Mouse (Mus musculus): ENCODE measurements around the gene Agr3. TPM values are rescaled to one million over a fixed set of nuclear protein-coding genes. Genes with fewer than 3 reads are reported as not detected.
A peak's percentile ranks its signal among the peaks of the same experiment; 100 is the strongest.

Agr3 gene
- polyA plus RNA-seq (2016; fragmentation: Nextera tagmentation; extraction: Ambion mirVana) = not detected in 2 replicates

GRCm38 (mm10) chr12:35925402-35925801 is at the start of gene Agr3:
TSS of gene Agr3 (plus strand) at chr12:35925620.
- no peak within 1 kb of the TSS for H3K27ac ChIP-seq
- 92% methylated on average over 9 of the region's 9 CpGs for WGBS
- H3K4me3 ChIP-seq = no peak within 1 kb of the TSS

GRCm38 (mm10) chr12:35884892-35885558 is 40.4 kb upstream of the Agr3 start:
- Histone ChIP-seq H3K27ac (no peak overlapping the region), H3K36me3 (replicated peaks) (no peaks in the 10 kb centered on the region), H3K4me1 (no peaks in the 10 kb centered on the region), H3K9me3 (no peaks in the 10 kb centered on the region), H3K4me3 (no peak overlapping the region), H3K27me3 (ENCODE audit: poor library complexity, severe bottlenecking) (no peaks in the 10 kb centered on the region)
- 55% methylated on average over 9 of the region's 9 CpGs for WGBS
- no peak for DNase-seq (ENCODE audit: extremely low spot score, low spot score)

More at GRCm38 (mm10) chr12:35925402-35925801, at the start of gene Agr3:
- no peaks in the 10 kb centered on the region for H3K27me3 ChIP-seq (ENCODE audit: poor library complexity, severe bottlenecking)
- H3K4me1 ChIP-seq = no peaks in the 10 kb centered on the region
- DNase-seq (ENCODE audit: extremely low spot score, low spot score) = no peak
- no peaks in the 10 kb centered on the region for H3K9me3 ChIP-seq
- no peaks in the 10 kb centered on the region for H3K36me3 ChIP-seq (replicated peaks)

- Histone ChIP-seq H3K4me1 (peaks cover 15% of the 10 kb centered on the region), H3K27me3 (ENCODE audit: poor library complexity, severe bottlenecking) (no peaks in the 10 kb centered on the region), H3K27ac (no peak overlapping the region), H3K4me3 (no peak overlapping the region), H3K9me3 (no peaks in the 10 kb centered on the region), H3K36me3 (replicated peaks) (no peaks in the 10 kb centered on the region)
- 80% methylated on average over 2 of the region's 2 CpGs for WGBS
- DNase-seq (ENCODE audit: extremely low spot score, low spot score) = no peak
These were observed 36.0 kb upstream of the Agr3 start for GRCm38 (mm10) chr12:35889383-35889782.

GRCm38 (mm10) chr12:35890756-35891155 is 34.7 kb upstream of the Agr3 start:
- H3K27ac ChIP-seq = 0 out of 2 replicates have a peak overlapping the region, but pooled peaks have one; percentile 33

GRCm38 (mm10) chr12:35894304-35894900 is 31.0 kb upstream of the Agr3 start:
- Histone ChIP-seq H3K4me3 (no peak overlapping the region), H3K4me1 (peaks cover 45% of the 10 kb centered on the region)

More at GRCm38 (mm10) chr12:35890756-35891155, 34.7 kb upstream of the Agr3 start:
- Histone ChIP-seq H3K27me3 (ENCODE audit: poor library complexity, severe bottlenecking) (no peaks in the 10 kb centered on the region), H3K9me3 (no peaks in the 10 kb centered on the region), H3K36me3 (replicated peaks) (no peaks in the 10 kb centered on the region), H3K4me3 (no peak overlapping the region), H3K4me1 (peaks cover 29% of the 10 kb centered on the region)
- no peak for DNase-seq (ENCODE audit: extremely low spot score, low spot score)
- WGBS = 75% methylated on average over 2 of the region's 2 CpGs

GRCm38 (mm10) chr12:35895875-35896763 is 29.3 kb upstream of the Agr3 start:
- WGBS = 25% methylated on average over 20 of the region's 20 CpGs
- no peaks in the 10 kb centered on the region for H3K27me3 ChIP-seq (ENCODE audit: poor library complexity, severe bottlenecking)
- H3K27ac ChIP-seq = peak overlapping the region; percentile 75

More at GRCm38 (mm10) chr12:35894304-35894900, 31.0 kb upstream of the Agr3 start:
- peak overlapping the region; percentile 81 for H3K27ac ChIP-seq
- H3K27me3 ChIP-seq (ENCODE audit: poor library complexity, severe bottlenecking) = no peaks in the 10 kb centered on the region
- WGBS = 10% methylated on average over 6 of the region's 6 CpGs
- DNase-seq (ENCODE audit: extremely low spot score, low spot score) = peak; percentile 81
- no peaks in the 10 kb centered on the region for H3K36me3 ChIP-seq (replicated peaks)
- no peaks in the 10 kb centered on the region for H3K9me3 ChIP-seq

GRCm38 (mm10) chr12:35896764-35897282 is 28.6 kb upstream of the Agr3 start:
- WGBS = 11% methylated on average over 4 of the region's 4 CpGs
- Histone ChIP-seq H3K9me3 (no peaks in the 10 kb centered on the region), H3K27ac (peak overlapping the region; percentile 75), H3K36me3 (replicated peaks) (no peaks in the 10 kb centered on the region), H3K27me3 (ENCODE audit: poor library complexity, severe bottlenecking) (no peaks in the 10 kb centered on the region), H3K4me1 (peaks cover 45% of the 10 kb centered on the region), H3K4me3 (peak overlapping the region; percentile 44)
- DNase-seq (ENCODE audit: extremely low spot score, low spot score) = no peak

More at GRCm38 (mm10) chr12:35895875-35896763, 29.3 kb upstream of the Agr3 start:
- no peaks in the 10 kb centered on the region for H3K36me3 ChIP-seq (replicated peaks)
- H3K4me1 ChIP-seq = peaks cover 45% of the 10 kb centered on the region
- DNase-seq (ENCODE audit: extremely low spot score, low spot score) = peak; percentile 55
- peak overlapping the region; percentile 44 for H3K4me3 ChIP-seq
- H3K9me3 ChIP-seq = no peaks in the 10 kb centered on the region

GRCm38 (mm10) chr12:35910632-35911031 is 14.8 kb upstream of the Agr3 start:
- no peaks in the 10 kb centered on the region for H3K9me3 ChIP-seq
- no peak overlapping the region for H3K27ac ChIP-seq
- 84% methylated on average over 1 of the region's 1 CpGs for WGBS
- no peaks in the 10 kb centered on the region for H3K27me3 ChIP-seq (ENCODE audit: poor library complexity, severe bottlenecking)
- H3K36me3 ChIP-seq (replicated peaks) = no peaks in the 10 kb centered on the region
- H3K4me3 ChIP-seq = no peak overlapping the region
- H3K4me1 ChIP-seq = no peaks in the 10 kb centered on the region
- no peak for DNase-seq (ENCODE audit: extremely low spot score, low spot score)

GRCm38 (mm10) chr12:35915813-35916212 is 9.6 kb upstream of the Agr3 start:
- DNase-seq (ENCODE audit: extremely low spot score, low spot score) = no peak
- Histone ChIP-seq H3K36me3 (replicated peaks) (no peaks in the 10 kb centered on the region), H3K27ac (no peak overlapping the region)

GRCm38 (mm10) chr12:35916467-35916866 is 9.0 kb upstream of the Agr3 start:
- no peak overlapping the region for H3K4me3 ChIP-seq
- WGBS = 36% methylated on average over 1 of the region's 1 CpGs
- no peak for DNase-seq (ENCODE audit: extremely low spot score, low spot score)
- 0 out of 2 replicates have a peak, but pooled peaks cover 5% of the 10 kb centered on the region for H3K4me1 ChIP-seq
- no peaks in the 10 kb centered on the region for H3K27me3 ChIP-seq (ENCODE audit: poor library complexity, severe bottlenecking)
- H3K36me3 ChIP-seq (replicated peaks) = no peaks in the 10 kb centered on the region
- H3K27ac ChIP-seq = no peak overlapping the region
- H3K9me3 ChIP-seq = no peaks in the 10 kb centered on the region

More at GRCm38 (mm10) chr12:35915813-35916212, 9.6 kb upstream of the Agr3 start:
- Histone ChIP-seq H3K9me3 (no peaks in the 10 kb centered on the region), H3K4me3 (no peak overlapping the region), H3K4me1 (0 out of 2 replicates have a peak, but pooled peaks cover 5% of the 10 kb centered on the region), H3K27me3 (ENCODE audit: poor library complexity, severe bottlenecking) (no peaks in the 10 kb centered on the region)

GRCm38 (mm10) chr12:35918031-35918430 is 7.4 kb upstream of the Agr3 start:
- 0 out of 2 replicates have a peak, but pooled peaks cover 5% of the 10 kb centered on the region for H3K4me1 ChIP-seq
- H3K27me3 ChIP-seq (ENCODE audit: poor library complexity, severe bottlenecking) = no peaks in the 10 kb centered on the region
- H3K9me3 ChIP-seq = no peaks in the 10 kb centered on the region
- no peak for DNase-seq (ENCODE audit: extremely low spot score, low spot score)
- no peaks in the 10 kb centered on the region for H3K36me3 ChIP-seq (replicated peaks)
- WGBS = 79% methylated on average over 1 of the region's 1 CpGs
- H3K4me3 ChIP-seq = no peak overlapping the region
- no peak overlapping the region for H3K27ac ChIP-seq

GRCm38 (mm10) chr12:35927804-35928203 is 2.4 kb downstream of the Agr3 start:
- DNase-seq (ENCODE audit: extremely low spot score, low spot score) = no peak
- H3K27ac ChIP-seq = no peak overlapping the region
- no peaks in the 10 kb centered on the region for H3K27me3 ChIP-seq (ENCODE audit: poor library complexity, severe bottlenecking)
- H3K36me3 ChIP-seq (replicated peaks) = no peaks in the 10 kb centered on the region
- no peaks in the 10 kb centered on the region for H3K9me3 ChIP-seq
- H3K4me1 ChIP-seq = no peaks in the 10 kb centered on the region
- WGBS = 88% methylated on average over 2 of the region's 2 CpGs
- no peak overlapping the region for H3K4me3 ChIP-seq

Data from forebrain, embryonic 10.5 days (tissue).